Comparison of ENCODE assay signal across 30 mouse cellular contexts in genomic region chr15:8734363-8734739, GRCm38 (mm10). TPM values are rescaled to one million over a fixed set of nuclear protein-coding genes. Genes with fewer than 3 reads are reported as not detected.
DNase-seq lines count a peak whose midpoint lies in the region; ATAC-seq and TF ChIP-seq lines count a peak whose summit lies in the region.
"Had no signal": no experiment of that assay in that cellular context is flagged by ENCODE, and none has a peak within 500 bp of the region (broad histone marks: within the 10 kb centered on the region; RNA-seq: fewer than 3 reads in every experiment).

No protein-coding gene starts in this region.

- WGBS in forebrain, embryonic 12.5 days = 84% methylated on average over 6 of the region's 6 CpGs
- WGBS in forebrain, embryonic 16.5 days = 77% methylated on average over 6 of the region's 6 CpGs
- WGBS in kidney, postnatal 0 days = 25% methylated on average over 6 of the region's 6 CpGs
- 71% methylated on average over 6 of the region's 6 CpGs for WGBS in neural tube, embryonic 15.5 days

- no peaks in the 10 kb centered on the region for H3K36me3 ChIP-seq in forebrain, embryonic 12.5 days (replicated peaks)
- no peaks in the 10 kb centered on the region for H3K36me3 ChIP-seq in forebrain, embryonic 16.5 days (ENCODE audit: control insufficient read depth, insufficient read depth)
- no peaks in the 10 kb centered on the region for H3K36me3 ChIP-seq in kidney, postnatal 0 days (ENCODE audit: insufficient read depth, low read length)
- no peaks in the 10 kb centered on the region for H3K36me3 ChIP-seq in neural tube, embryonic 15.5 days
- H3K36me3 ChIP-seq: heart, embryonic 13.5 days; hindbrain, embryonic 15.5 days; liver, embryonic 12.5 days; neural tube, embryonic 12.5 days had no signal

- no peaks in the 10 kb centered on the region for H3K27me3 ChIP-seq in forebrain, embryonic 12.5 days
- H3K27me3 ChIP-seq in forebrain, embryonic 16.5 days (replicated peaks; ENCODE audit: control insufficient read depth, insufficient read depth, low read length) = no peaks in the 10 kb centered on the region; the same call in 1 of the 2 replicates
- H3K27me3 ChIP-seq in kidney, postnatal 0 days (ENCODE audit: insufficient read depth, low read length) = no peaks in the 10 kb centered on the region
- no peaks in the 10 kb centered on the region for H3K27me3 ChIP-seq in neural tube, embryonic 15.5 days (replicated peaks)
- H3K27me3 ChIP-seq: forebrain, embryonic 13.5 days; heart, embryonic 13.5 days; hindbrain, embryonic 15.5 days; liver, embryonic 12.5 days; neural tube, embryonic 12.5 days had no signal

- H3K4me1 ChIP-seq in forebrain, embryonic 12.5 days = peaks cover 9% of the 10 kb centered on the region
- no peaks in the 10 kb centered on the region; the same call in 1 of the 2 replicates for H3K4me1 ChIP-seq in forebrain, embryonic 16.5 days (replicated peaks; ENCODE audit: control insufficient read depth, insufficient read depth, low read length)
- H3K4me1 ChIP-seq in kidney, postnatal 0 days (replicated peaks; ENCODE audit: insufficient read depth, low read length) = no peaks in the 10 kb centered on the region
- 0 out of 2 replicates have a peak, but pooled peaks cover 6% of the 10 kb centered on the region for H3K4me1 ChIP-seq in neural tube, embryonic 15.5 days
- H3K4me1 ChIP-seq: hindbrain, embryonic 15.5 days; liver, embryonic 12.5 days had no signal

- ATAC-seq in forebrain, embryonic 12.5 days (ENCODE audit: low FRiP score) = no peak
- ATAC-seq in forebrain, embryonic 16.5 days = no peak
- peak; percentile 63; the same call in 1 of the 2 replicates for ATAC-seq in kidney, postnatal 0 days (replicated peaks; ENCODE audit: low FRiP score, low read depth)
- no peak for ATAC-seq in neural tube, embryonic 15.5 days (ENCODE audit: low FRiP score)
- ATAC-seq: activated CD4-positive, CD25-positive, alpha-beta regulatory T cell, adult 4 months; CD4-positive, CD25-positive, alpha-beta regulatory T cell, adult 4 months; inflammation-experienced regulatory T-cells, adult 6 months; liver, embryonic 12.5 days; liver, postnatal 0 days; midbrain, embryonic 16.5 days had no signal

- H3K4me3 ChIP-seq in forebrain, embryonic 12.5 days (replicated peaks) = no peak overlapping the region
- no peak overlapping the region for H3K4me3 ChIP-seq in forebrain, embryonic 16.5 days (replicated peaks; ENCODE audit: low read length)
- H3K4me3 ChIP-seq in kidney, postnatal 0 days (replicated peaks; ENCODE audit: low read depth, low read length) = no peak overlapping the region
- H3K4me3 ChIP-seq in neural tube, embryonic 15.5 days (replicated peaks) = no peak overlapping the region
- H3K4me3 ChIP-seq: forebrain, embryonic 13.5 days; gastrocnemius, adult 2 months; heart, embryonic 13.5 days; hindbrain, embryonic 15.5 days; left cerebral cortex, adult 2 months; liver, embryonic 12.5 days; neural tube, embryonic 12.5 days had no signal

- no peak overlapping the region for H3K4me2 ChIP-seq in forebrain, embryonic 12.5 days
- no peak overlapping the region for H3K4me2 ChIP-seq in forebrain, embryonic 16.5 days (ENCODE audit: low read length)
- no peak overlapping the region for H3K4me2 ChIP-seq in kidney, postnatal 0 days (ENCODE audit: low read length)
- no peak overlapping the region for H3K4me2 ChIP-seq in neural tube, embryonic 15.5 days
- H3K4me2 ChIP-seq: forebrain, embryonic 13.5 days; heart, embryonic 13.5 days; hindbrain, embryonic 15.5 days; liver, embryonic 12.5 days; neural tube, embryonic 12.5 days had no signal

- DNase-seq in kidney, postnatal 0 days (ENCODE audit: low spot score) = peak; percentile 79
- DNase-seq in kidney, postnatal 25 days = no peak
- no peak for DNase-seq in neural tube, embryonic 10.5 days (ENCODE audit: extremely low spot score, low spot score)
- DNase-seq in MN1 (ENCODE audit: low spot score) = no peak
- DNase-seq: adrenal gland, adult 2 months; adrenal gland, postnatal 36 days; cerebellum, adult 18-20 months; cerebellum, postnatal 10 days; gastrocnemius, adult 2 months; gastrocnemius, postnatal 36 days; heart, postnatal 10 days; kidney, postnatal 10 days; liver, postnatal 0 days; lung, postnatal 10 days; thymus, adult 2 months; thymus, postnatal 36 days had no signal

- no peak overlapping the region for H3K9ac ChIP-seq in forebrain, embryonic 12.5 days
- no peak overlapping the region for H3K9ac ChIP-seq in forebrain, embryonic 16.5 days (replicated peaks; ENCODE audit: low read depth, low read length)
- H3K9ac ChIP-seq in kidney, postnatal 0 days (ENCODE audit: low read depth, low read length) = no peak overlapping the region
- no peak overlapping the region for H3K9ac ChIP-seq in neural tube, embryonic 15.5 days (replicated peaks)
- H3K9ac ChIP-seq: forebrain, embryonic 13.5 days; heart, embryonic 13.5 days; hindbrain, embryonic 15.5 days; liver, embryonic 12.5 days; liver, postnatal 0 days; neural tube, embryonic 12.5 days had no signal

- TF ChIP-seq CTCF in kidney, postnatal 0 days (IDR thresholded peaks at IDR 0.05; ENCODE audit: low read depth) = no peak

- H3K27ac ChIP-seq in forebrain, embryonic 12.5 days = 0 out of 2 replicates have a peak overlapping the region, but pooled peaks have one; percentile 4
- H3K27ac ChIP-seq in forebrain, embryonic 16.5 days (ENCODE audit: low read length) = no peak overlapping the region
- H3K27ac ChIP-seq in kidney, postnatal 0 days = peak overlapping the region; percentile 37; the same call in 1 of the 2 replicates
- H3K27ac ChIP-seq in neural tube, embryonic 15.5 days (replicated peaks) = 0 out of 2 replicates have a peak overlapping the region, but pooled peaks have one; percentile 5
- H3K27ac ChIP-seq: gastrocnemius, adult 2 months; heart, embryonic 13.5 days; hindbrain, embryonic 15.5 days; left cerebral cortex, adult 2 months; liver, embryonic 12.5 days; macrophage; neural tube, embryonic 12.5 days had no signal

- H3K9me3 ChIP-seq in forebrain, embryonic 12.5 days = no peaks in the 10 kb centered on the region
- H3K9me3 ChIP-seq in forebrain, embryonic 16.5 days (ENCODE audit: control insufficient read depth, low read length) = no peaks in the 10 kb centered on the region
- no peaks in the 10 kb centered on the region for H3K9me3 ChIP-seq in kidney, postnatal 0 days (replicated peaks; ENCODE audit: low read length)
- no peaks in the 10 kb centered on the region for H3K9me3 ChIP-seq in neural tube, embryonic 15.5 days (replicated peaks)
- H3K9me3 ChIP-seq: forebrain, embryonic 13.5 days; hindbrain, embryonic 15.5 days; liver, embryonic 12.5 days; neural tube, embryonic 12.5 days had no signal

RNA-seq across cellular contexts. Expression of gene Slc1a3, which starts 23.8 kb away (rescaled TPM):
- polyA plus RNA-seq in forebrain, embryonic 12.5 days (2016; fragmentation: Nextera tagmentation; extraction: Ambion mirVana) = 63.9 and 75.1 TPM in 2 replicates
- polyA plus RNA-seq in forebrain, embryonic 16.5 days (2015; fragmentation: Nextera tagmentation; extraction: Ambion mirVana) = 122 and 145 TPM in 2 replicates
- polyA plus RNA-seq in kidney, postnatal 0 days (2015; fragmentation: Nextera tagmentation; extraction: Ambion mirVana) = 8.5 and 9.8 TPM in 2 replicates
- polyA plus RNA-seq in neural tube, embryonic 15.5 days (2015; fragmentation: Nextera tagmentation; extraction: Ambion mirVana) = 169 and 174 TPM in 2 replicates
